Mouse (Mus musculus): ENCODE measurements at regions not wholly inside any gene's neighbourhood (a gene's known extent, or its start where the extent isn't known, plus 50 kb on each side); places are given as distances from the start of the nearest gene placed in this dataset.

DNA sequence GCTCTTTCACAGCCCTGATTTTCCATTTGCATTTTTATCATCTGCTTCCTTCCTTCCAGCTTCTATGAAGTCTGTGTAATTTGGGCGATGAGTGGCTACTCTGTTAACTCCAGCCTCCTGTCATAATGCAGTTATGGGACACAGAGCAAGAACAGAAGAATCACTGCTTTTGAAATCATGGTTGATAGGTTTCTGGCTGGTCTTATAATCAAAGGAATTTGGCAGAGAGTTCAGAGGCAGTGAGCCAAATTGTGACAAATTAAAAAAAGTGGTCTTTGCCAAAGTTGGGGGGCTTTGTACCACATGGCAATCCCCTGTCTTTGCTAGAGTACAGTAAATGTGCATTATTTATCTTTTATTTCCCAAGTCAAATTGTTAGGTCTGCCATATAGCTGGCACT, 1292.6 kb downstream of the Rapgef2 start:
- no peaks in the 10 kb centered on the region for H3K36me3 ChIP-seq (ENCODE audit: control insufficient read depth, insufficient read depth)
- no peak for ATAC-seq (ENCODE audit: low read depth)
- no peaks in the 10 kb centered on the region for H3K9me3 ChIP-seq (replicated peaks; ENCODE audit: control insufficient read depth, low read length)
- no peak overlapping the region for H3K27ac ChIP-seq (ENCODE audit: low read length)
- no peaks in the 10 kb centered on the region for H3K4me1 ChIP-seq (ENCODE audit: control insufficient read depth, low read depth, low read length)
- no peak overlapping the region for H3K9ac ChIP-seq (ENCODE audit: low read depth, low read length)
- no peak overlapping the region for H3K4me2 ChIP-seq (ENCODE audit: low read depth, low read length)
- WGBS (ENCODE audit: insufficient replicate concordance): 54% methylated on average over 1 of the region's 1 CpGs
- no peak overlapping the region for H3K4me3 ChIP-seq (ENCODE audit: low read depth, low read length)
- H3K27me3 ChIP-seq (ENCODE audit: control insufficient read depth, insufficient read depth, low read depth, low read length): no peaks in the 10 kb centered on the region

DNA sequence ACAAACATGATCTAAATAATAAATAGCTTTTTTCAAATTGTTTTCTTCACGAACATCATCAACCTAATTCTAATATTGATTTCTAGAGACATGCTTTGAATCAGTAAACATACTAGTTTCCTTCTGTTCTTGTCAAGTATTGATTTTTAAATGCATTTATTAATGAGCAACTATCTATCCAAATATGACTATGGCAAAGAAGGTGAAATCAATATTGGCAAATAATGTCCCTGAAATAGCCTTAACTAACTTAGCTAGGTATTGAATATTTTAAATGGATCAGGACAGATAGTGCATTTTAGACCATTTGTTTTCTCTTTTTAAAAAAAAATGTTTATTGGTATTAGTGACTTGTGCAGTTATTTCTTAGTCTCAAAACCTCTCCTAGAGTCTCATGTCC, 1341.5 kb downstream of the Rapgef2 start:
- no peak overlapping the region for H3K4me2 ChIP-seq (ENCODE audit: low read depth, low read length)
- H3K9me3 ChIP-seq (replicated peaks; ENCODE audit: control insufficient read depth, low read length): no peaks in the 10 kb centered on the region
- WGBS (ENCODE audit: insufficient replicate concordance): 41% methylated on average over 1 of the region's 1 CpGs
- ATAC-seq (ENCODE audit: low read depth): no peak
- no peak overlapping the region for H3K9ac ChIP-seq (ENCODE audit: low read depth, low read length)
- H3K4me1 ChIP-seq (ENCODE audit: control insufficient read depth, low read depth, low read length): no peaks in the 10 kb centered on the region
- no peak overlapping the region for H3K4me3 ChIP-seq (ENCODE audit: low read depth, low read length)
- H3K27me3 ChIP-seq (ENCODE audit: control insufficient read depth, insufficient read depth, low read depth, low read length): no peaks in the 10 kb centered on the region
- no peaks in the 10 kb centered on the region for H3K36me3 ChIP-seq (ENCODE audit: control insufficient read depth, insufficient read depth)
- H3K27ac ChIP-seq (ENCODE audit: low read length): no peak overlapping the region

DNA sequence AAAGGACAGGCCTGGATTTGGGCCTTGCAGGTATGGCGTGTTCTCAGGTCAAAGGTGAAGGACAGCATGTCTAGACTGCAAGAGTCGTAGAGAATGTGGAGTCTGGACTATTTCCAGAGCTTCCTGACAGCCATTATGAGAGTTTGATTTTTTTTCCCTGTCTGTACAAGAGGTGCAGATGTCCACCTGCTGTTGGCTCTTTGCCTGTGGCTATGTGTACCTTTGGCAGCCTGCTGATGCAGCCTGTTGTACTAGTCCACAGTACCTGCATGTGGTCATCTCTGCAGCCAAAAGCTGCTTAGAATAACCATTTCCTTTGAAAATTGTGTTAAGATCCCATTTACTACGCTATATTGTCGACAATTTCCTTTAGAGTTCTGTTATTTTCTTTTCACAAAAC, 1389.1 kb downstream of the Rapgef2 start:
- no peaks in the 10 kb centered on the region for H3K36me3 ChIP-seq (ENCODE audit: control insufficient read depth, insufficient read depth)
- no peaks in the 10 kb centered on the region for H3K4me1 ChIP-seq (ENCODE audit: control insufficient read depth, low read depth, low read length)
- no peak overlapping the region for H3K9ac ChIP-seq (ENCODE audit: low read depth, low read length)
- no peak overlapping the region for H3K4me3 ChIP-seq (ENCODE audit: low read depth, low read length)
- no peaks in the 10 kb centered on the region for H3K9me3 ChIP-seq (replicated peaks; ENCODE audit: control insufficient read depth, low read length)
- peak; percentile 56; the same call in 1 of the 2 replicates for ATAC-seq (ENCODE audit: low read depth)
- H3K27ac ChIP-seq (ENCODE audit: low read length): no peak overlapping the region
- no peaks in the 10 kb centered on the region for H3K27me3 ChIP-seq (ENCODE audit: control insufficient read depth, insufficient read depth, low read depth, low read length)
- WGBS (ENCODE audit: insufficient replicate concordance): 47% methylated on average over 4 of the region's 4 CpGs
- H3K4me2 ChIP-seq (ENCODE audit: low read depth, low read length): no peak overlapping the region

DNA sequence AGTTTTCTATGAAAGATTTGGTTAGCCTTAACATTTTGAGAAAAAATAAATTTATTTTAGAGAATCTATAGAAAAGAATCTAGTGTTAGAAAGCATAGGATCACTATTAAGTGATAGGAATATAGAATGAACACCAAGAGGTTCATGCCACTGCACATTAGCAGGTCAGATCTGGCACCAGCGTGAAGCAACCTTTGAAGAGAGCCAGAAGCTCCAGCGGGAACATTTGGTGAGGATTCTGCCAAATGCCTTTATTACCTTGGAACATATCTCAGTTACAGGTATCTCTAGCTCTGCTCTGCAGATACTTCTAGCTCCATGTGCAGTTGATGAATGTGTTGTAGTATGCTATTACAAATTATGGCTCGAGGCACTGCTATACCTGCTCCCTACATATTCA, 1398.7 kb downstream of the Rapgef2 start:
- 64% methylated on average over 3 of the region's 3 CpGs for WGBS (ENCODE audit: insufficient replicate concordance)

DNA sequence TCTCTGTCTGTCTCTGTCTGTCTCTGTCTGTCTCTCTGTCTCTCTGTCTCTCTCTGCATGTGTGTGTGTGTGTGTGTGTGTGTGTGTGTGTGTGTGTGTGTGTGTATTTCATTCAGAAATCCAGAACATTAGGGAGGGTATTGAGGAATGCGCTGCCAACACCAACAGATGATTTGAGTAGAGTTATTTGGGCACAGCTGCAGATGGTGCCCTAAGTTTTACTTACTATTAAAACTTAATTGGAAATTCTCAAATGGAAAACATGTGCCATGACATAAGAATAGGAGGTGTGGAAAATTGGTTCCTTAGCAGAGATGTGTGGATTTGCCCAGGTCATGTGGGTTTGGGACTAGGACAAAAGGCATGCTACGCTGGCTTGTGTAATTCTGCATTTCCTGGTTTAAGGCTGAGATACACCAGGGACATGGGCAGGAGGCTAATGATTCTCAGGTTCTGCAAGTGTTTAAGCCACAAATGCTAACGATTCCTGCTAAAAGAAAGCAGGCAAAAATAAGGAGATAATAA, 1437.5 kb downstream of the Rapgef2 start:
- no peaks in the 10 kb centered on the region for H3K27me3 ChIP-seq (ENCODE audit: control insufficient read depth, insufficient read depth, low read depth, low read length)
- WGBS (ENCODE audit: insufficient replicate concordance): 75% methylated on average over 3 of the region's 3 CpGs
- H3K4me3 ChIP-seq (ENCODE audit: low read depth, low read length): no peak overlapping the region
- no peaks in the 10 kb centered on the region for H3K36me3 ChIP-seq (ENCODE audit: control insufficient read depth, insufficient read depth)
- H3K27ac ChIP-seq (ENCODE audit: low read length): no peak overlapping the region
- no peaks in the 10 kb centered on the region for H3K9me3 ChIP-seq (replicated peaks; ENCODE audit: control insufficient read depth, low read length)
- no peak overlapping the region for H3K4me2 ChIP-seq (ENCODE audit: low read depth, low read length)
- no peak for ATAC-seq (ENCODE audit: low read depth)
- H3K4me1 ChIP-seq (ENCODE audit: control insufficient read depth, low read depth, low read length): no peaks in the 10 kb centered on the region
- no peak overlapping the region for H3K9ac ChIP-seq (ENCODE audit: low read depth, low read length)

More for the DNA sequence above, 1398.7 kb downstream of the Rapgef2 start:
- no peak overlapping the region for H3K4me2 ChIP-seq (ENCODE audit: low read depth, low read length)
- no peaks in the 10 kb centered on the region for H3K27me3 ChIP-seq (ENCODE audit: control insufficient read depth, insufficient read depth, low read depth, low read length)
- no peak overlapping the region for H3K27ac ChIP-seq (ENCODE audit: low read length)
- no peaks in the 10 kb centered on the region for H3K4me1 ChIP-seq (ENCODE audit: control insufficient read depth, low read depth, low read length)
- H3K9ac ChIP-seq (ENCODE audit: low read depth, low read length): no peak overlapping the region
- no peak for ATAC-seq (ENCODE audit: low read depth)
- H3K36me3 ChIP-seq (ENCODE audit: control insufficient read depth, insufficient read depth): no peaks in the 10 kb centered on the region
- no peak overlapping the region for H3K4me3 ChIP-seq (ENCODE audit: low read depth, low read length)
- no peaks in the 10 kb centered on the region for H3K9me3 ChIP-seq (replicated peaks; ENCODE audit: control insufficient read depth, low read length)

DNA sequence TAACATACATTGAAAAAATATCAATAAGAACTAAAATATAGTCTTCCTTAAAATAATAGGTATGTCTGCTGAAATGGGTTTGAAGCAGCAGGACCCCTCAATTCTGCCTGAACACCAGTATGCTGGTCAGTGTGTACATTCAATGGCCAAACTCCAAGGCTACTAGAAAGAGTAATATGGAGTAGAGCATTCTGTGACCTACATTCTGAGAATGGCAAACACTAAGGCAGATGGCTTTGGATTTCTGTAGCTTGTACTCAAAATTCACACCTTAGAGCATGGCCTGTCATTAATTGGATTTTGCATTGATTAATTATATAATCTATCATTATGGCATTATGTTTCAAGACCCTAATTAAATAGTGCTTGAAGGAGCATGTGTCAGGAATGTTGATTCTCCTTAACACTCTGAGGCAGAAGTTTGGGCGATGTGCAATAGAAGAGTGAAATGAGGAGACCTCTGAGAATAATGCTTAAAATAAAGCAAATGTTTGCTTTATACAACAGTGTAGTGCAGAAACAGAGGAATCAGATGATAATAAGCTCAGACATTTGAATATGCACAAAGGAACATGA, 1454.0 kb downstream of the Rapgef2 start:
- 64% methylated on average over 1 of the region's 1 CpGs for WGBS (ENCODE audit: insufficient replicate concordance)
- H3K4me2 ChIP-seq (ENCODE audit: low read depth, low read length): no peak overlapping the region
- H3K4me3 ChIP-seq (ENCODE audit: low read depth, low read length): no peak overlapping the region
- H3K27ac ChIP-seq (ENCODE audit: low read length): no peak overlapping the region
- H3K4me1 ChIP-seq (ENCODE audit: control insufficient read depth, low read depth, low read length): no peaks in the 10 kb centered on the region
- no peaks in the 10 kb centered on the region for H3K9me3 ChIP-seq (replicated peaks; ENCODE audit: control insufficient read depth, low read length)
- ATAC-seq (ENCODE audit: low read depth): peak; percentile 61
- no peak overlapping the region for H3K9ac ChIP-seq (ENCODE audit: low read depth, low read length)
- H3K36me3 ChIP-seq (ENCODE audit: control insufficient read depth, insufficient read depth): no peaks in the 10 kb centered on the region
- no peaks in the 10 kb centered on the region for H3K27me3 ChIP-seq (ENCODE audit: control insufficient read depth, insufficient read depth, low read depth, low read length)

DNA sequence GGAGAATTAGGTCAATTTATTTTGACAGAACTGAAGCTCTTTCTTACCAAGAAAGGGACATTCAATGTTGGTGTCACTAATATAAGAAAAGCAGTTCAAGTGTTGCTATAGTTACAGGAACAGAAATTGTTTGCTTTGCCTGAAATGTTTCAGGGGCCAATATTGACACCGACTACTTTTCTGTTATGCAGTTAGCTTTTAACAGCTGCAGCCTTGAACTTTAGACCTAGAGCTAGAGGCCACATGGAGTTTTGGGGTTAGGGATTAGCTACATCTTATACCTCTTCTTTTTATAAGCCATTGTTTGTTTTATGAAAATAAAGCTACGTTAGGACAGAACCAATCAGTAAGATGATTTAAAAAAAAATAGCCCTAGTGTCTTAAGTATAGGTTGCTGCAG, 1454.6 kb downstream of the Rapgef2 start:
- Histone ChIP-seq H3K27me3 (ENCODE audit: control insufficient read depth, insufficient read depth, low read depth, low read length) (no peaks in the 10 kb centered on the region), H3K36me3 (ENCODE audit: control insufficient read depth, insufficient read depth) (no peaks in the 10 kb centered on the region), H3K4me1 (ENCODE audit: control insufficient read depth, low read depth, low read length) (no peaks in the 10 kb centered on the region), H3K9me3 (replicated peaks; ENCODE audit: control insufficient read depth, low read length) (no peaks in the 10 kb centered on the region), H3K27ac (ENCODE audit: low read length) (no peak overlapping the region), H3K4me2 (ENCODE audit: low read depth, low read length) (no peak overlapping the region), H3K9ac (ENCODE audit: low read depth, low read length) (no peak overlapping the region), H3K4me3 (ENCODE audit: low read depth, low read length) (no peak overlapping the region)
- ATAC-seq (ENCODE audit: low read depth): peak; percentile 79
- WGBS (ENCODE audit: insufficient replicate concordance): 58% methylated on average over 2 of the region's 2 CpGs

DNA sequence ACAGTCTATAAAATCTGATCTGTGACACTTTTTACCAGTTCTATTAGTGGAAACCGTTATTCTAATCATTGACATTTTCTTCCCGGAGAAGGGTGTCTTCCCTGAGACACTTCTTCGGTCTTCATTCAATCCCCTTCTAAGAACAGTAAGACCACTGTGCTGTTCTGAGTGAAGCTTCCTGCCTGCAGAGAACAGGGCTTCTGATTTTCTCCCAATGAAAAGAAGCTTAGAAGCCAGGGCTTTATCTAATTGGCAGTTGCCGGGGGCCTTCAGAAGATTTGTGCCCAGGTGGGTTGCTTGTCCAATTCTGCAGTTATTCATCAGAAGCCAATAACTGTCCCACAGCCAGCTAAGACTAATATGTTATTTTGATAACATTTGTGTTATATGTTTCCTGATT, 1455.1 kb downstream of the Rapgef2 start:
- no peaks in the 10 kb centered on the region for H3K36me3 ChIP-seq (ENCODE audit: control insufficient read depth, insufficient read depth)
- H3K4me3 ChIP-seq (ENCODE audit: low read depth, low read length): no peak overlapping the region
- H3K4me1 ChIP-seq (ENCODE audit: control insufficient read depth, low read depth, low read length): no peaks in the 10 kb centered on the region
- no peak overlapping the region for H3K9ac ChIP-seq (ENCODE audit: low read depth, low read length)
- 73% methylated on average over 4 of the region's 4 CpGs for WGBS (ENCODE audit: insufficient replicate concordance)
- no peak overlapping the region for H3K4me2 ChIP-seq (ENCODE audit: low read depth, low read length)
- ATAC-seq (ENCODE audit: low read depth): no peak
- H3K9me3 ChIP-seq (replicated peaks; ENCODE audit: control insufficient read depth, low read length): no peaks in the 10 kb centered on the region
- H3K27me3 ChIP-seq (ENCODE audit: control insufficient read depth, insufficient read depth, low read depth, low read length): no peaks in the 10 kb centered on the region
- H3K27ac ChIP-seq (ENCODE audit: low read length): peak overlapping the region; percentile 50; the same call in 1 of the 2 replicates

DNA sequence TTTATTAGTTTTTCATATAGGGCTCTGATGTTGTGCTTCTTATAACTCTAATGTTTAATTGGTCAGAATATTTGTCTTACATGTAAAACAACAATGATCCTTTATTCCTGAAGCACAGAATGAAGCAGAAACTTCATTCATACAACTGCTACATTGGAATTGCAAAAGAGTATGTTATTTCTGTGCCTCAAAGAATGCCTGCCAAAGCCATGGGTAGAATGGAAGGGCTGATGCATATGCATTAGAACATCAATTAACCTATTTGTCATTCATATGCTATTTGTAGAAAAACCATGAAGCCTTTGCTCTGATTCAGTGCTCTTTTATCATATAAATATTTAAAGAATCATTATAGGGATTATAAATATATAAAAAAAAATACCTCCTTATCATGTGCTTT, 1456.1 kb downstream of the Rapgef2 start:
- Histone ChIP-seq H3K9me3 (replicated peaks; ENCODE audit: control insufficient read depth, low read length) (no peaks in the 10 kb centered on the region), H3K4me3 (ENCODE audit: low read depth, low read length) (no peak overlapping the region)
- ATAC-seq (ENCODE audit: low read depth): no peak

More for the DNA sequence above, 1456.1 kb downstream of the Rapgef2 start:
- Histone ChIP-seq H3K4me1 (ENCODE audit: control insufficient read depth, low read depth, low read length) (no peaks in the 10 kb centered on the region), H3K27me3 (ENCODE audit: control insufficient read depth, insufficient read depth, low read depth, low read length) (no peaks in the 10 kb centered on the region), H3K4me2 (ENCODE audit: low read depth, low read length) (no peak overlapping the region), H3K27ac (ENCODE audit: low read length) (no peak overlapping the region), H3K9ac (ENCODE audit: low read depth, low read length) (no peak overlapping the region), H3K36me3 (ENCODE audit: control insufficient read depth, insufficient read depth) (no peaks in the 10 kb centered on the region)
